Mouse (Mus musculus): Measurements from ENCODE around the gene Lims1.

DNA sequence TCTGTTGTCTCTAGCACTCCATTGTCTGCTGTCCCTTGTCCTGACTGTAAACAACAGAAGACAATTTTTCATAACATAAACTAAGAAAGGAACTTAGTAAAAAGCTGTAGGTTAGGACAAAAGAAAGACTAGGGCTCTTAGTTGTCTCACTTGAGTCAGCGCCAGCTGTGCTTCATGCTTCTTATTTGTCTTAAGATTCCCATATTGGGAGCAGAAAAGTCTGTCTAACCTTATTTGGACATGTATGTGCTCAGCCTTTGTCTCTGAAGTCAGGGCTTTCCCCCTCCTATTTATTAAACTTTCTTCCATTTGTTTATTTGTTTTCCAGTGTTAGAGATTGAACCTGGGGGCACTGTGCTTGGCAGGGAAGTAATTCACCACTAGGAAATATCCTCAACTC lies 12.9 kb downstream of the Lims1 start:
- TF ChIP-seq POLR2A (IDR thresholded peaks at IDR 0.05; ENCODE audit: low read depth, low read length) (no peak), CTCF (IDR thresholded peaks at IDR 0.05; ENCODE audit: borderline replicate concordance, insufficient read depth, low read length) (no peak)
